Mouse (Mus musculus) telencephalon, adult 2 months (tissue): Measurements from ENCODE around the gene Osbpl9.

ENCODE experiments used
- DNase-seq: peaks from one replicate; pipeline ENCODE4 v3.0.0-alpha.2; 2011; ENCODE audit warnings: low read depth, low spot score

Osbpl9 gene

GRCm38 (mm10) chr4:109043294-109043693 is 158.8 kb downstream of the Osbpl9 start:
- no peak for DNase-seq

- no peak for DNase-seq
These were observed 159.3 kb downstream of the Osbpl9 start for GRCm38 (mm10) chr4:109042739-109043138.

DNA sequence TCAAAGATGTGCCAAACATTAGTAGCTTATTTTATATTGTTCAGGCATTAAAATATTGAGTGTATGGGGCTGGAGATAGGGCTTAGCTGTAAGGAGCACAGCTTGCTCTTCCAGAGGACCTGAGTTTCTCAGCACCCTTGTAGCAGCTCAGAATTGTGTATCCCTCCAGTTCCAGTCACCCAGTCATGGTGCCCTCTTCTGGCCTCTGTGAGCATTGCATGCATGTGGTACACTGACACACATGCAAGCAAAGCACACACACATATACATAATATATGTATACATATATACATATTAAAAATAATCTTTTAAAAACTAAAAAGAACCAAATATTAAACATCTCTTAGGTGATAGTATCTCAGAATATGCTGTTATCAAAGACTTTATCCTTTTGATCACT is 165.7 kb downstream of the Osbpl9 start:
- DNase-seq = no peak

DNA sequence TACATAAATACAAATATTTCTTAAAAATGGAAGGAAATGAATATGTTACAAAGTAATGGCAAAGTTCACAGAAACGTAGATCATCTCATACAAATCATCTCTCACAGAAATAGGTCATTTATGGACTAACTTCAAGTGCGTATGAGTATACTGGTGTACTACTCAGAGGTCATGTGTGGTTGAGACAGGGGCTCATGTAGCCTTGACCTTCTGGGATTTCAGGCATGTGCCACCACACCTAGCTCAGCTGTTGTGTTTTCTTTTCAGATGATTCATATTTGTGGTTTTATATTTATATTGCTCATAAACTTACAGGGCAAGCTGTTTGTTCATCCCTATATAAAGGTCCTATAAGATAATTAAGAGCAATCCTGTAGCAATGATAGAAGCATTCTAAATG is 171.8 kb downstream of the Osbpl9 start:
- DNase-seq = no peak

DNA sequence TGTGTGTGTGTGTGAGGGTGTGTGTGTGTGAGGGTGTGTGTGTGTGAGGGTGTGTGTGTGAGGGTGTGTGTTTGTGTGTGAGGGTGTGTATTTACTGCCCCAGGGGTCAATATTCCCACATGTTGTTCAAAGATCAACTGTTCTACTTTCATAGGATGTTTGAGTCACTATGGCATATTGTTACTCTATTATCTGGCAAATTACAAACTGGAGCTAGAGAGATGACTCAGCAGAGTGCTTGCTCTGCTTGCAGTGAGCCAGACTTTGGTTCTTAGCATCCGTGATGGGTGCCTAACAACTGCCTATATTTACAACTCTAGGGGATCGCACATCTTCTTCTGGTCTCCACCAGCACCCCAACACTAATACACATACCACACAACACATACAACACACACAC is 172.2 kb downstream of the Osbpl9 start:
- DNase-seq = no peak

DNA sequence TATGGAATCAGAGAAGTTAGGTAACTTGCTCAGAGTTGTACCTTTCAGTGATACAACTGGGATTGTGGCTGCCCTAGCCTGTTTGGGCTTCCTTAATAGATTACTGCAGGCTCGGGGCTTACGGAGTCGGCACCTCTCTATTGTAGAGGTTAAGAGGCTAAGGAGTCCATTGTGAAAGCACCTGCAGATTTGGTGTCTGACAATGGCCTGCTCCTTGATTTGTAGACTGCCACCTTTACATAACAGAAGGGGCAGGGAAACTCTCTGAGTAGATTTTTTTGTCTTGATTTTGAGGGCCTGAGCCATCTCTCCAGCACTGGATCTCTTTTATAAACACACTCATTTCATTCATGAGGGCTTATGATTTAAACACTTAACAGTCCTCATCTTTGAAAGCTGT is 175.5 kb downstream of the Osbpl9 start:
- DNase-seq = no peak

DNA sequence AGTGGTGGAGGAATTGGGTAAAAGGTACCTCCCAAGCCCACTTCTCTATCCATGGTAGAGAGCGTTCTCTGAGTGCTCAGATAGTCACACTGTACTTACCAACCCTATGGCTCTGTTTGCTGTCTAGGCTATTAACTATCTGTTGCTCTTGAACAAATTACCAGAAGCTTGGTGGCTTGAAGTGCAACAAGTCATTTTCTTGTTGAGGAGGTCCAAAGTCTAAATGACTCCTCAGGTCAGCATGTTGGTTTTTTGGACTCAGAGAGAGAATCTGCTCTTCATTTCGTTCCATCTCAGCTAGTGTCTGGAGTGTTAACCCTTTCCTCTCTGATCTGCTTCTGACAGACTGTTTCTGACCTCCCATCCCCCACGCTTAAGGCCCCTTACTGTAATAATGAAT is 177.0 kb downstream of the Osbpl9 start:
- DNase-seq = no peak

- DNase-seq = no peak
These were observed 180.1 kb downstream of the Osbpl9 start for GRCm38 (mm10) chr4:109021976-109022375.

DNA sequence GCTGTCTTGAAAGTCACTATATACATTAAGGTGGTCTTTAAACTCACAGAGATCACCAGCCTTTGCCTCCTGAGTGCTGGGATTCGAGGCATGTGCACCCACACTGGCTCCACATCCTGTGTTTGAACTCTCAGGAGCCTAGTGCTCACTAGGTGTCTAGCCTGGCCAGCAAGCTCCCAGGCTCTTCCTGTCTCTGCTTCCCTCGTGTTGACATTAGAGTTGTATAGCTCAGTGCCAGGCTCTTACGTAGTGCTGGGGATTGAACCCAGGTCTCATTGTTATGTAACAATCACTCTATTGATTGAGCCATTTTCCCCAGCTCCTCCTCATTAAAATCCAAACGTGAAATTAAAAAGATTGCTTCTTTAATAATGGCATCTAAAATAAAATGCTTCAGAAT is 182.8 kb downstream of the Osbpl9 start:
- no peak for DNase-seq

- no peak for DNase-seq
These were observed 184.6 kb downstream of the Osbpl9 start for GRCm38 (mm10) chr4:109017441-109017840.

DNA sequence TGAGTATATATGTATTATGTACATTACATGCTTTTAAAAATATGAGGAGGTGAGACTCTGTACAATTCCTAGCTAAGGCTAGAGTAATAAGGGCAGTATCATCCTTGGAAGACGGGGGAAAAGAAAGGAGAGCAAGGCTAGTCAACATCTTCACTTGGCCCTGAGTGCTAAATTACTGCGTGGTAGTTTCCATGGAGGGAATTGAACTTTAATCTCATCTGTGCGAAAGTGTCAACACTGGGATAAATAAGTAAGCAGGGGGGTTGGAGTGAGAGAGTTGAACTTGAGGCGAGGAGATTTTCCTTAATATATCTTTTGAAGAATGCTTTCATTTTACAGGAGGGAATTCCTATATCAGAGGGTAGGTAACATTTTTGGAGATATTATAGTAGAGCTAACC is 188.0 kb downstream of the Osbpl9 start:
- DNase-seq = no peak
